Mouse (Mus musculus) cerebellum, postnatal 36 days (tissue): ENCODE measurements at regions not wholly inside any gene's neighbourhood (a gene's known extent, or its start where the extent isn't known, plus 50 kb on each side); places are given as distances from the start of the nearest gene placed in this dataset.

Experiments
- DNase-seq, 2 experiments: peaks; one replicate each; pipeline ENCODE4 v3.0.0; 2021 to 2022; ENCODE audit warnings: mixed read lengths in 2 of 2

DNA sequence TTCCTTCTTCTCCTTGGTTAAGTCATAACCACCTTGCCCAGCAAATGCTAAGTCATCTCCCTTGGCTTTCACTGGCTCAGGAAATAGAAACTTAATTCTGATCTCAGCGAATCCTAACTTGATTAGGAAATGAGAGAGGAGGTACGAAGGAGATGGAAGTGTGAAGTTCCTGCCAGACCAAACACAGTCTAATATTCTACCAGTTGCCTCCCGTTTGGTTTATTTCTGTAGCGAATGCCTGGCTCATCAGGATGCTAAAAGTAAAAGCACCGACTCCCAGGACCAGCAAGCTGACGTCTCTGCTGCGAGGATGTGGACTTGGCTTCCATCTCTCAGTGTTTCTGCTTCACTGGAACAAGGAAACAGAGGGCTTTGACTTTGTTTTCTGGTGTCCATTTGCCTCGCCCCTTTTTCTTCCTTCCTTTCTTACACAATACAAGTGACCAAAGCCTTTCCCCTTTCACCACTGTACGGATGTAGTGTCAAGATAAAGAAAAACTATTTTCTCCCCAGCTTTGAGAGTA lies 204.3 kb downstream of the Dusp6 start:
- no peak for DNase-seq

DNA sequence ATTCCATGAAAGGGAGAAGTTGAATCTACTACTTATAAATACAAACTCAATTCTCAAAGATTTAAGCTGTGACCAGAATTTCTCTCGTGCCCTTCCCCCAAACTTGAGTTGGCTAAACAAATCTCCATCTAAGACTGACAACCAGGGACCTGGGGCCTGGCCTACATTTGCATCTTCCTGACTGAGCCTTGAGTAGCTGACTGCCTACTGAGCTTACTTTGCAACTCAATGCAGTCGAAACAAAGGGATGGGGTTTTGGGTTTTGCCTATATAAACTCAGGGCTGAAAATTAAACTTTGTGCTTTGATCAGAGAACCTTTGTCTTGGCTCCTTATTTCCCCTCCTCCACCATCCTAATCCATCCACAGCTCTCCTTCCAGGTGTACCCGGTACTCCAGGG lies 205.9 kb downstream of the Dusp6 start:
- DNase-seq = no peak

DNA sequence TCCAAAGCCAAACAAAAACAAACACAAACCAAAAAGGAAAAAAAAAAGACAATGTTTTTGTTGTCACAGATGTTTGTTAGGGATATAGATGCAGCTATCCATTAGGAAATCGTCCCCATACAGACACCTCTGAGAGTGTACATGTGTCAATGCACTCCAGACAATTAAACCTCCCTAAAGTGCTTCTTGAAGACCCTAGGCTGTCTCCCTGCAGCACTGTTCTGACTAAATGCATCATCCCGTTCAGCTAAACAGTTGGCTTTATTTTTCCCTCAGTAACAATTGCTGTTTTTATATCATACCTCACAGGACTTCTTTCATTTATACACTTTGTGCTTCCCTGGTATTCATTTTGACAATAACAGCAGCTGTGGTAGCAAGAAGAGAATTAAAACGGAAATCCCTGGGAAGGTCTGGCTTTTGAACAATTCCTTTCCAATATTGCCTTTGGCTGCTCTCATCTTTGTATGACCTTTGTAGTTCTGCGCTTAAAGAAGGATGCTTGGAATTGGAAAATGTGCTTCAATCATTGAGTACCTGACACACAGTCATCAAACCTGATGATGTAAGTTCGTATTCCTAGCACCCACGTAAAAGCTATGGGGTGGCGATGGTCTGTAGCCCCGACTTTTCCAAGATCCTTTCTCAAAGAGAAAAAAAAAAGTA lies 208.9 kb downstream of the Dusp6 start:
- DNase-seq = no peak

DNA sequence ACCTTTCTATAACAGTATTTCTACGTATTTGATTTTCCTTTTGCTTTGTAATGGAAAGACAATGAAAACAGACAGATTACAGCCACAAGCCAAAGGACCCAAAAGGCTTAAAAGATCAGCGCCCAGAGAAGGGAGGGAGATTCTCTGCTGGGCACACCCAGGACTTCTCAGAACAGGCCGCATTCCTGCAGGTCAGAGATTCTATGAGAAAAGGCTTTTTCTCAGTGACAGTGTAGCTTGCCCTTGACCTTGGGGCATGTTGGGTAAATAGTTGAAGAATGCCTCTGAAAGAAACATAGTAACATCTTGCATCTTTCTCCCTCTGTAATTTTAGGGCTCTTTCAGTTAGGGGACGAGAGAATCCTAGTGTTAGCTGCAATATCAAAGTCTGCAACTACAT lies 209.8 kb downstream of the Dusp6 start:
- no peak for DNase-seq

DNA sequence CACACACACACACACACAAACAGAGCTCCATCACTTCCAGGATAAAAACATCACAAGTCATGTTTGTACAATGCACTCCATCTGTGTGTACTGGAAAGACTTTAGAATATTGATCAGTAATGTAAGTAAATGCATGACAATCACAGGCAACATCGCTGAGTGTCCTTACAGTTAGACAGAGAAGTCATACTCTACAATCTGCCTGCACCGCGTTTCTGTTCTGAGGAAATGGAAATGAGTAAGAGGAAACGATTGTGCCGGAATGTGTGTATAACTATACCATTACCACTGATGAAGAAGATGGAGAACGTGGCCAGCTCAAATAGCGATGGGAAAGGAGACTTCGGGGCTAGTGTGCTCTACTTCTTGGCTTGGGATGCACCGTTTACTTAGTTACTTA lies 210.7 kb downstream of the Dusp6 start:
- no peak for DNase-seq

DNA sequence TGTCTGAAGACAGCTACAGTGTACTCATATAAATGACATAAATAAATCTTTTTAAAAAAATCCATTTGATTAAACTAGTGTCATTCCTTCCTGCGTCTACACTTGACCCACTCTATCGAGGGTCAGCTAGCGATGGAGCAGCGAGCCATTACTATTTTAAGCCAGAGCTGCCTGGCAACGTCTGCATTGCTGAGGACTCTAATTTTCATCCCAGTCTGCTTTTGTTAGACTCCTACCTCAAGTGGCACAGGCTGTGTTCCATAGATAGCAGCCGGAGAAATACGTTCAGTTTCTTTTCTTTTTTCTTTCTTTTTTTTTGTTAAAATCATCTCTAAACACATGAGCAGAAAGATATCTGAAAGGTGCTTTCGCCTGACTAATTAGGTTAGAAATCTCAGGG lies 211.5 kb downstream of the Dusp6 start:
- no peak for DNase-seq

DNA sequence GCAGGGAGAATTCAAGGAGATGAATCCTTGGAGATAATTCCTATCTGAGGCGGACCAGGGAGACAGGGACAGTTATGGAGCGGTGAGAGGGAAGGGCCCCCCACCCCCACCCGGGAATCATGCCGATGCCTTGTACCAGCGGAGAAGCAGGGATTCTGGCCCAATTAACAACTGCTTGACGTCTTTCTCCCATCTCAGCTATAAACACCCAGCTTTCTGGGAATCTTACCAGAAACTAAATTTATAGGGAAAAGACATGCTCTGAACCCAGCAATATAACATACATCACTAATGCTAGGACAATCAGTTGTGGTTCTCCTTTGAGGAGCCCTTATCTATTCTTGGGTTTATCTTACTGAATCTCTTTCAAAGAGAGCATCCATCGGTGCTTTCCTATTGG lies 213.2 kb downstream of the Dusp6 start:
- no peak for DNase-seq

DNA sequence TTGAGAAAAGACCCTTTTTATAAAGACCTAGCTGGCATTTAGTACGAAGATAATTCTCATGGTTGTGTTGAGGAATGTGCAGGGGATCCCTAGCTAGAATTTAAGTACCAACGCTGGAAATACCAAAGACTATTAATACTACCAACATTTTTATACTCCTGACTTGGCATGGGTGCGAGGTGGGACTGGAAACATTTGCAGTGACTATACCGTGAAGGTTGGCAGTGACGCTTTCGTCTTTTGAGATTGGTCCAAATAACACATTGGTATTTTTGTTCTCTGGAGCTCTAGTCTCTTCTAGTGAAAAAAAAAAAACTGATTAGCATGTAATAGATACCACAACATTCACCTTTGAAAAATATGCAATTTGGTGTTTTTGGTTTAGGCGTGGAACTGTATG lies 213.7 kb downstream of the Dusp6 start:
- DNase-seq = no peak

DNA sequence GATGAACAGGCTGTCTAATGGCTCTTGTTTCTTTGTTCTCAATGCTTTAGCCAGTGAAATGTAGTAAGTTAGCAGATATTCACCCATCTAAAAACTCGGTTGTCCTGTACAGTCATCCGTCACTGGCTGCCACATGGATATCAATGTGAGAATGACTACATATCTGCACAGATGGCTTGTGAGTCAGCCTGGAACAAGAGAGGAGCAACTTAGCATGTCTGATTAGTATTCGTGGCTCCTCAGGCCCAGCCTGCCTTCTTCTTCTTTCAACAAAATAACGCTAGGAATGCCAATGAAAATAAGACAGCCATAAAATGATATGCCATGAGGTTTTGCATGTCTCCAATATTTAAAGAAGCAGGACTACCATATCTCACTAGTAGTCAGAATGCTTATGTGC lies 217.5 kb downstream of the Dusp6 start:
- no peak for DNase-seq

DNA sequence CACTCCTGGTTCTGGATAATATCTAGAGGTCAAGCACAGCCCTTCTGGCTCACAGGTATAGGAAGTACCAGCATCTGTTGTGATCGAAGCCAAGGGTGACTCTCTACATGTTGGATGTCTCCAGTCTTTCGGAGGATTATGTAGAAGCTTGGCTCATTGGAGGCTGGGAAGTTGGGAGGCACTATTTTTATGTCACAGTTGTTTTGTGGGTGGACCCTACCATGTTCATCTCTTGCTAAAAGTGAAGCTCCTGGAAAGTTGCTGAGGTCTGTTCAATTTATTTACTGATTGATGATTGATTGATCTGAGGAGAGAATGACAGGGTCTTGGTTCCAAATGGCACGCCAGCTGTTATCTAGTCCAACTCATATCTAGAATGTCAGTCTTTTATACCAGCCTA lies 219.0 kb downstream of the Dusp6 start:
- no peak for DNase-seq

DNA sequence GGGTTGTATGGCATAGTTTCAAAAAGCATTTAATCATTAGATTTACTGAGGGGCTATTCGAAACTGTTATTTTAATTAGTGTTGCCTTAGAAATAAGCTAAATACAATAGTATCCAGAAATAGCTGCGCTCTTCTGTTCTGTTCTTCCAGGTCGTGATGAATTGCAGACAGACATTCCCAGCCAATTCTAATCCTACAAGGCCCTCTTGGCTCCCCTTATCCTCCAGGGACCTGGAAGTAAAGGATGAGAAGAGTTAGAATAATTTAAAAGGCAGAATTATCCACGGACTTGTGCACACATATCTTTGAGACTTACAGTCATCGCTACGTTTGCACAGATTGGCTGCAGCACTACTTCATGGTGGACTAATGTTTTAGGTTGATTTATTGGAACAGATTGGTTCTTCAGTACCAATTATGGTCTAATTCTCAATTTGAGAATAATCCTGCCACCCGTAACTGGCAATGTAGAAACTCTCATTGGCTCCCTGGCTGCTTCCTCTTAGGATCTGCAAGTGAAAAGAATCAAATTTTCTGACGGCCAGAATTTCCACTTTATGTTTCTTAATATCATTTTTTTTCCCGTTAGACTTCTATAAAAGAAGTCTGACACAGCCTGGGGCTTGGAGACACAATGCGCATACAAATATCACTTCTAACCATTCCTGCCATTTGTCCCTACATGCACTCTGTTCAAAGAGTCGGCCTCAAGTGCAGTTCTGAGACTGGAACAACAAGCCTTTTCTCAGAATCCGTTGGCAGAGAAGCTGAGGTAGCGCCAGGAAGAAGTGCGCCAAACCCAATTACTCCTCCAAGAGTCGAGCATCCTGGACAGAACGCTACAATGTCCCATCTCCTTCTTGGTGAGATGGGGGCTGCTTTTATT lies 225.4 kb downstream of the Dusp6 start:
- no peak for DNase-seq

DNA sequence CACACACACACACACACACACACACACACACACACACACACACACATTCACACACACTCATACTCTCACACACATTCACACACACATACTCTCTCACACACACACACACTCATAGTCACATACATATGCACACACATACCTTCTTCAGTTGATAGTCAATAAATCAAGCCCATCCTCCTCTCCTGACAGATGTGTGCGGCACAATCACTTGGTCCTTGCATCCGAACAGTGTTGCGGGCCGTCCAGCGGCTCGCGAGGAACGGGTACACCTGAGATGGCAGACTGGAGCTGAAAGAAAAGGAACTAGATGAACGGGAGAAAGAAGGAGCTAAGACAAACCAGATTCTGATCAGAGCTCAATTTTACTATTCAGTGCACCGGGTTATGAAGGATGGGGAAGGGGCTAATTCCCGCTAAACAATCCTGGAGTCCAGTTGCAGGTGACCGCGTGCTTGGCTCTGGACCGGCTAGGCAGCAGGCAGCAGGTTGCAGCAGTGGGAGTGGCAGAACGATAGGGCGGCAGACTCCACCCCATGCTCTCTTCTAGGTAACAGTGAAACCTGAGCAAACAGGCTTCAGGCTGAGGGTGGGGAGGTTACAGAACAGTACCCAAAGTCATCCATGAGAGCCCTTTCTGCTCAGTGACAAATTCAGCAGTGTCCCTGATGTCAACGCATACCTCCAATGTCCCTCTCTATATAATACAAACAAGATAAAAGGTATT lies 247.8 kb downstream of the Csl start:
- no peak for DNase-seq

DNA sequence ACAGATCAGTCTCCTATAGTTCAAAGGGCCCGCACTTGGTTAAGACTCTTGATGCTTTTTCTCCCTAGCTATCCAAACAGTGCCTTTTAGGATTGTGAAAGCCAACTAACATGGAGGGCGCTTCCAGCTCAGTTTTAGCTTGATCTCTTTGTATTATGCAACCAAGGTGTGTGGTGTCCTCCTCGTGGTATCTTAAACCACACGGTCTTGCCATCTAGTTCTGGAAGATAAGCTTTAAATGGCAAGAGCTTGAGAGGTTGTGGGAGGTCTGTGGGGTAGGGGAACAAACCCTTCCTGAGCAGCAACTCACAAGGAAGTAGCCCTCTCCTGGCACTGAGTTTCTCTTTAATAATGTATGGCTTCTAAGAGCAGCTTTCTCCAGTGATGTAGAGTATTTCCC lies 241.5 kb downstream of the Csl start:
- no peak for DNase-seq

DNA sequence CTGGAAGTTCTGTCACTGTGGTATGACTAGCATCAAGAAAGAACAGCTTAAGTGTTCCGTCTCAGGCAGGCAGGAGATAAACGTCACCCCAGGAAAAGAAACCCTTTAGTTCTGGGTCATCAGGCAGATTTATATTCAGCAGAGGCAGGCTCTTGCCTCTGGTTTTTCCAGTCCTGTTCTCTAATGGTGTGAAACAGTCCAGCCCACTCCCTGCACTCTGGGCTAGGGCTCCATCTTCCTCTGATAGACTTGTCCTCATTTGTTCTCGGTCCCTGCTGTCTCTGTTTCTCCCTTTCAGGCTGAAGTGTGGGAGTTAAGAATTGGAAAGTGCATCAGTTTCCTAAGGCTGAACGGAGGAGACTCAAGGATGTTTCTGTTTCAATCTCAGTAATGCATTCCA lies 240.0 kb downstream of the Csl start:
- DNase-seq = no peak

DNA sequence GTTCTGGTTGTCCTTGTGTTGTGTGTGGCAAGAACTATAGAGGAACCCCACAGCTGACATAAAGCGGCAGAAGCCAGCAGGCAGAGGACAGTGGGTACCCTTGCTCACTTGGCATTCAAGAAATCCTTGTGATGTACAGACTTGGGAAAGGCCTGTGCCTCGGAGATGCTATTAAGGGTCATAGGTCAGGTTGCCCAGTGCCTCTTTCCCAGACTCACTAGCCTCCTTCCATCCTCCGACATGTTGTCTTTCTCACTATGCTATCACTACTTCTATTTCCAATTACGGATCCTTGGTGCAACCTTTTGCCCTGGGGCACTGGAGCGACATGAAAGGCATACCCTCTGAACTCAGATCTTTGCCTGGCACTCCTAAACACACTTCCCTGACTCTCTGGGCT lies 235.6 kb downstream of the Csl start:
- no peak for DNase-seq

DNA sequence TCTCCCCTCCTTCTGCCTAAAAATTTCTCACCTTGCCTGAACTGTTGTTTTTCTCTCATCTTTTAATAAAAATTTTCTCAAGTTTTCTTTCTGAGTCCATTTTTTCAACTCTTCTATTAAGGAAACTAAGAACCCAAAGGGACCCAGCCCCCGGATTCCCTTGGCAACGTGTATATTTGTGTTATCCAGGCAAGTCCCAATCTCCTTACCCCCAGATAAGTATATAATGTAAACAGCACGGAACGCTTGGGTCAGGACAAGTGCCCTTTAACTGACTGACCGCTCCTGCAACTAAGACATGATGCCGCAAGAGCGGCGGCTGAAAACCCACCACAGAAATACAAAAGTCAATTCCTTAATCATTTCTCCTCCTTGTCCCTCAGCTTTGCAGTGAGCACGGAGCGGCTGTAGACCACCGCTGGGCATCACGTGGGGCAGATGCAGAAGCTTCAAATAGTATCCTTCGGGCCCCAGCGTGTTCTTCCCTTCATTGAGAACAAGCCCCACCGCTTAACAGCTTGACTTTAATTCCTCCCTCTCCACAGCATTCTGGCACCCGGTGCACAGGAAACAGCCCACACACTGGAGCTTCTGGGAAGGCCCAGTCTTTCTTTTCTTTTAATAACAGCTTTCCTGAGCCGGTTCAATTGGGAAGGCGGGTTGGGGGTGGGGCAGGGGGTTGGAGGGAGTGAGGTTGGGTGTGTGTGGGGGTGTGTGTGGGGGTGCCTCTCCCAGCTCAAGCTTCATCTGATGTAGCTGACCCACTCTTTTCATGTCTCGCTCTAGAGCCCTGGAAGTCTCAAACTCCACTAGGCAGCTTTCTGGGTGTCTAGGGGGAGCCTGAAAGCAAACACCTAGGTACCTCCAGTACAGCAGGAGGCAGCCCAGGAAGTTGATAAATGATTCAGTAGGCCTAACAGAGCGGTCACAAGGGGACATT lies 234.9 kb downstream of the Csl start:
- DNase-seq = no peak

DNA sequence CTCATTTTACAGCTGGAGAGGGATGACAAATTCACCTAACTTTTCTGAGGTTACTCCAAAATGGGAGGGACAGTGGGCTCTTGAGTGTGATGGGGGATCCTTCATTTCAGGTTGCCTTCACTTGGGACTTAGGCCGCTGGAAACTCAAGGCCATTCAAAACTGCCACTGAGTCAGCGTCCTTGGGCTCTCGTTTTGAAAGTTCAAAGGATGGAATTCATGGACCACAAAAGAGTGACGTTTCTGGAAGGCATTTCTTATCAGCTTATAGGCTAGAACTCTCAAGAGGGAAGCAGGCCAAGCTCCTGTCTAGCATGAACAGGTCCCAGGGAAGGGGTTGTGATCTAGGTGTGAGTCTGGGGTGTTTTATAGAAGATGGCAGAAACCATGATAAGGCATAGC lies 233.3 kb downstream of the Csl start:
- DNase-seq = no peak

DNA sequence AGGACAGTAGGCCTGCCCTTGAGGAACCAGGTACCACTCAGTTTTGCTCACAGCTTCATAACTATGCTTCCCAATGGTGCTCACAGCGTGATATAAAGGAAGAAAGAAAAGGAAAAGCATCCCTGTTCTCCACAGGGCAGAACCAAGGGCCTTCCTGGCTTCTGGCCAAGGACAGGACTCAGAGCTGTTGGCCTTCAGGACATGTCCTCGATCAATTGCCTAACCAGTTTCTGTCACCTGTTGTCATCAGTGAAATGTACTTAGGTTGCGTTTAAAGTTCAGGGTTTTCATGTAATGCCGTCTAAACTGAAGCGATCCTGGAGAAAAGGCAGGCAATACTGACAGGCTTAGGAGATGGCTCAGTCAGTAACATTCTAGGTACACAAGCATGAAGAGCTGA lies 232.9 kb downstream of the Csl start:
- DNase-seq = no peak

DNA sequence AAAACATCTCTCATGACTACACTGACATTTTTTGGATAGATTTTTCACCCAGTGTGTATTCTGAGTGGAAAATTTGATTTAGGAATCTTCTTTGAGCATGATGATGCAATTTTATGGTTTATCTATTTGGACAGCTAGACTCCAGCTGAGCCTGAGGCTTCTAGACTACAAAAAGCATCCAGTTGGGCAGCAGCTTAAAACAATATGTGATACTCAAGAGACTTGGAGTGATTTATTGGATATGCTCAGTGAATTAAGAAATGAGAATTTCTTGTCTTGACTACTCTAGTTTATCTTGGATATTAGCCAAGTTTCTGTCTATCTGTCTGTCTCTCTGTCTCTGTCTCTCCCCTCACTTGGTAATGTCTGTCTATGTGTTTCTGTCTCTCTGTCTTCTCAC lies 228.4 kb downstream of the Csl start:
- DNase-seq = no peak

DNA sequence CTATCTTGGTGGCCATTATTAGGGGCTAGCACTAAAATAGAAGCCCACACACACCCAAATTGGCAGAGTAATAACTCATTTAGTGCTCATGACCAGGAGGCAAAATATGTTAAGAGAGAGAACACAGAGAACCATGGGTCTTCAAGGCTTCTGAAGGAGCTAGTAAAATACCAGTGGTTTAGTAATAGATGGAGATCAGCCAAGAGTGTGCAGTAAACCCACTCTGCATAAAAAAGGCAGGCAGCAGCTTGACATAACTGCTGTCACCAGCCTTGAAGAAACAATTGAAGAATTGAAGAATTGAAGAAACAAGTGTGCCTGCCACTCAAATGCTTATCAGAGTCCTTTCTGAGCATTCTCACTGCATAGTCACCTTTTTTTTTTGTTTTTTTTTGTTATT lies 227.9 kb downstream of the Csl start:
- no peak for DNase-seq

DNA sequence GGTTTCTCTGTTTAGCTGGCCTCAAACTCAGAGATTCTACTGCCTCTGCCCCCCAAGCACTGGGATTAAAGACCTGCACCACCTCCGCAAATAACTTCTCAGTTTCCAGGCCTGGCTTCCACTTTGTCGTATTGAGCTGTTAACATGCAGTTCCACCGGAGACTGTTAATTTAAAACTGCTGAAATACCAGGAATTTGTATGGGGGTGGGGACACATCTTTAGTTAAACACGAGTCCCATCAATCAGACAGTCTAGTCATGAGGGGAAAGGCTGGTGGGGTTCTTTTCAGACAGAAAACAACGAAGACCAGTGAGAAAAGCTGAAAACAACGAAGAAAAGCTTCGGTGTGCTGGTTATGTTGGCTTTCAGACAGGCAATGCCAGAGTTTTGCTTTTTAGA lies 227.5 kb downstream of the Csl start:
- no peak for DNase-seq

DNA sequence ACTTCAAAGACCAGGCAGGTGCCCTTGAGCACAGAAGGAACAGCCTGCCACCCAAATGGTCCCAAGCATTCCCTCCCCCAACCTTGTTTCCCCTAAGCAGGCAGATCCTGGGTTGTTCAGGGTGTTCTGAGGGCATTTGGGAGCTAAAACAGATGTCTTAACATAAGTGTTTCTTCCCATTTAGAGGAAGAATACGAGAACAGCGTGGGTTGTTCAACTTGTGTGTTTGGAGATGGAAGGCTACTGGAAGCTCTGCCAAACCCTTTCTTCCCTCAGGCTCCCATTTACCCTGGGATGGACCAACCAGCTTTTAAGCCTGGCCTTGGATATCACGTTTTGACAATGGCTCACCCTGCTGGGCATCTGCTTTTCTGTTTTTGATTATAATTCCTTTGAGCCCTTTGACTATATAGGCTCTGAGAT lies 226.8 kb downstream of the Csl start:
- no peak for DNase-seq

DNA sequence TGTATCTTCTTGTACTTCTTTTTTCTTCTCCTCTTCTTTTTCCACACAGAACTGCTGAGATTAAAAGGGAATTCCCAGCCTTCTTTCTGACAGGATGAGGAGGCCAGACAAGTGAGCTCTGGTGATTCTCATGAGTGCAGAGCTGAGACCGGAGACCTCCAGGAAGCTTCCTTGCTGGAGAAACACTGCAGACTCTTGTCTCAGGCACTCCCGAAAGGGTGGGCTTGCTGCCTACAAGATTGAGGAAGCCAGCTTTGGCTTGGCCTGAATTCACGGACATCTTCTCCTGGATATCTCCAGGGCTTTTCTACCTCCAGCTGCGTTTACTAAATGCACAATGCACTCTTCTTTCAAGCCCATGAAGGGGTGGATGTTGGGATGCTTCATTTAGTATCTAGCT lies 226.0 kb downstream of the Csl start:
- no peak for DNase-seq
